Mouse (Mus musculus): Measurements from ENCODE around the gene Olfr1208. TPM values are rescaled to one million over a fixed set of nuclear protein-coding genes. Genes with fewer than 3 reads are reported as not detected.

Olfr1208 gene
- not detected for total RNA-seq (2021)
- long read RNA-seq, experiment 1 = 0 reads
- long read RNA-seq, experiment 2 = 0 reads

- no peak for DNase-seq
Measured at GRCm38 (mm10) chr2:88902211-88902610, at the start of gene Olfr1208. Gene Olfr1208 (minus strand): TSS chr2:88902311.

- DNase-seq = no peak
Measured at GRCm38 (mm10) chr2:88938011-88938410, 35.9 kb upstream of the Olfr1208 start, which contains the start of gene Olfr1211. Gene Olfr1211 (minus strand): TSS chr2:88938111.

- DNase-seq = no peak
Measured at GRCm38 (mm10) chr2:88915057-88915456, 12.9 kb upstream of the Olfr1208 start, which contains the start of gene Olfr1209. Gene Olfr1209 (minus strand): TSS chr2:88915157.

GRCm38 (mm10) chr2:88862931-88863330 is 39.2 kb downstream of the Olfr1208 start, which contains the start of gene Olfr1206:
Gene Olfr1206 (plus strand): TSS chr2:88863231.
- DNase-seq = no peak

GRCm38 (mm10) chr2:88848992-88849391 is 53.1 kb downstream of the Olfr1208 start, which contains the start of gene Olfr1204:
Gene Olfr1204 (plus strand): TSS chr2:88849292.
- no peak for DNase-seq

Other genes starting within 250 kb of the Olfr1208 start
- not detected for gene Olfr1193, start 226.7 kb downstream of the Olfr1208 start, total RNA-seq (2021)
- gene Olfr1195, start 213.1 kb downstream of the Olfr1208 start, total RNA-seq (2021) = not detected
- not detected for gene Olfr1196, start 197.7 kb downstream of the Olfr1208 start, total RNA-seq (2021)
- not detected for gene Olfr1197, start 169.9 kb downstream of the Olfr1208 start, total RNA-seq (2021)
- gene Olfr1198, start 150.9 kb downstream of the Olfr1208 start, total RNA-seq (2021) = not detected
- gene Olfr1199, start 141.8 kb downstream of the Olfr1208 start, total RNA-seq (2021) = not detected
- not detected for gene Olfr1200, start 131.8 kb downstream of the Olfr1208 start, total RNA-seq (2021)
- not detected for gene Olfr1201, start 109.3 kb downstream of the Olfr1208 start, total RNA-seq (2021)
- not detected for gene Olfr1202, start 87.8 kb downstream of the Olfr1208 start, total RNA-seq (2021)
- not detected for gene Olfr1205, start 72.6 kb downstream of the Olfr1208 start, total RNA-seq (2021)
- not detected for gene Olfr1204, start 53.0 kb downstream of the Olfr1208 start, total RNA-seq (2021)
- not detected for gene Olfr1206, start 39.1 kb downstream of the Olfr1208 start, total RNA-seq (2021)
- not detected for gene Olfr1209, start 12.8 kb upstream of the Olfr1208 start, total RNA-seq (2021)
- not detected for gene Olfr1211, start 35.8 kb upstream of the Olfr1208 start, total RNA-seq (2021)
- not detected for gene Olfr1212, start 51.7 kb upstream of the Olfr1208 start, total RNA-seq (2021)
- gene Gm13762, start 78.0 kb upstream of the Olfr1208 start, total RNA-seq (2021) = not detected
- gene Olfr1214, start 90.3 kb upstream of the Olfr1208 start, total RNA-seq (2021) = not detected
- not detected for gene Olfr1215, start 104.7 kb upstream of the Olfr1208 start, total RNA-seq (2021)
- not detected for gene Olfr1216, start 116.0 kb upstream of the Olfr1208 start, total RNA-seq (2021)
- gene Olfr1217, start 129.8 kb upstream of the Olfr1208 start, total RNA-seq (2021) = not detected
- gene Olfr1218, start 158.9 kb upstream of the Olfr1208 start, total RNA-seq (2021) = not detected
- gene Olfr1219, start 181.2 kb upstream of the Olfr1208 start, total RNA-seq (2021) = not detected
- not detected for gene Olfr1220, start 204.5 kb upstream of the Olfr1208 start, total RNA-seq (2021)
- gene Olfr1221, start 215.0 kb upstream of the Olfr1208 start, total RNA-seq (2021) = not detected
- gene Olfr1222, start 230.7 kb upstream of the Olfr1208 start, total RNA-seq (2021) = not detected
- not detected for gene Olfr1223, start 249.2 kb upstream of the Olfr1208 start, total RNA-seq (2021)

All from gastrocnemius, postnatal 25 days (tissue).